ENCODE assay signal across 8 mouse cellular contexts in the genomic region with DNA sequence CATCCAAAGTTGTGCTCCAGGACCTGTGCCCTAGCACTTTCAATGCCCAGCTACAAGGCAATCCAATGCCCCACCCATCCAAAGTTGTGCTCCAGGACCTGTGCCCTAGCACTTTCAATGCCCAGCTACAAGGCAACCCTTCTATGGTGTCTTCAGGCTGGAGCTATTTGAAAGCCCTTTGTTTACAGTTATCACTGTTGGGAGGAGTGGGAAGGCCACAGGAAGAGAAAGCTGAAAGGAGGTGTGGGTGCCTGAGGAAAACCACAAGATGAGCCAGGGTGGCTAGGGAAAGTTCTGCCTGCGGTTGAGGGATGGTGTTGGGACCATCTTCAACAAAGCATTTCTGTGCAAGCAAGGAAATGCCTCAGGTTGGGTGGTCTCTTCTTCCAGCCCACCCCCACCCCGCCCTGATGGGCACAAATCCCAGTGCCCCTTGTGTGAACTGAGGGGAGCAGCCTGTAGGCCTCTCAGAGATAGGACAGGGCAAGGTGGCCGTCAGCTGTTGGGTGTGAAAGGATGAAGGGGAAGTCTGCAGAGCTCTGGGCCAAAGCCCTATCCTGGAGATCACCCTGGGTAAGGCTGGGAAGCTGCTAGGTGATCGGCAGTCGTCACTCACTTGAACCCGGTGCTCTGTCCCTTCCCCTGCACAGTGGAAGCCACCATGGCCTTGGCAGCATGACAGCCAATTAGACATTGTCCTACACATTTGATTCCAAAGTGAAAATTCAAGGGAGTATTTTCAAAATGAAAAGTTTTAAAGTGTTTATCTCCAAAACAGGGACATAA. TPM values are rescaled to one million over a fixed set of nuclear protein-coding genes. Genes with fewer than 3 reads are reported as not detected.
DNase-seq lines count a peak whose midpoint lies in the region; ATAC-seq and TF ChIP-seq lines count a peak whose summit lies in the region.

No protein-coding gene starts in this region.

- H3K9ac ChIP-seq in heart, embryonic 14.5 days (ENCODE audit: low read length), result no peak overlapping the region
- H3K9ac ChIP-seq in hindbrain, embryonic 14.5 days, result peak overlapping the region; percentile 59
- H3K9ac ChIP-seq in midbrain, postnatal 0 days (replicated peaks; ENCODE audit: low read length, poor library complexity, severe bottlenecking), result no peak overlapping the region

- H3K4me1 ChIP-seq in heart, embryonic 14.5 days (ENCODE audit: control insufficient read depth in 2 of 2, insufficient read depth in 2 of 2, low read length in 2 of 2), result peaks cover 11 to 18% of the 10 kb centered on the region in 2 experiments
- H3K4me1 ChIP-seq in hindbrain, embryonic 14.5 days (replicated peaks; ENCODE audit: control insufficient read depth, insufficient read depth, low read length), result peaks cover 19% of the 10 kb centered on the region
- H3K4me1 ChIP-seq in midbrain, postnatal 0 days (ENCODE audit: insufficient read depth, low read length), result peaks cover 16% of the 10 kb centered on the region

- H3K4me3 ChIP-seq in heart, embryonic 14.5 days (ENCODE audit: control insufficient read depth in 1 of 2, insufficient read depth in 1 of 2, low read depth in 1 of 2, low read length in 2 of 2), result peak overlapping the region in 1 of 2 experiments; percentile 72; a peak in 1 of 4 replicates
- peak overlapping the region; percentile 54 for H3K4me3 ChIP-seq in hindbrain, embryonic 14.5 days (replicated peaks; ENCODE audit: low read length)
- peak overlapping the region; percentile 84 for H3K4me3 ChIP-seq in midbrain, postnatal 0 days (ENCODE audit: low read depth, low read length)

- 71% methylated on average over 6 of the region's 6 CpGs for WGBS in heart, embryonic 14.5 days
- WGBS in hindbrain, embryonic 14.5 days, result 81% methylated on average over 6 of the region's 6 CpGs
- WGBS in midbrain, postnatal 0 days, result 89% methylated on average over 6 of the region's 6 CpGs

- no peak for DNase-seq in heart, postnatal 4 days
- DNase-seq in cerebellum, adult 9-11 months, result peak; percentile 71
- no peak for DNase-seq in hindbrain, embryonic 14.5 days (ENCODE audit: low spot score)
- DNase-seq in midbrain, postnatal 0 days (ENCODE audit: low spot score), result no peak
- no peak for DNase-seq in spleen, postnatal 10 days (ENCODE audit: low spot score in 2 of 2)
- no peak for DNase-seq in left cerebral cortex, postnatal 36 days (ENCODE audit: low spot score in 2 of 2)

- H3K9me3 ChIP-seq in heart, embryonic 14.5 days (ENCODE audit: control insufficient read depth, low read length), result no peaks in the 10 kb centered on the region
- H3K9me3 ChIP-seq in hindbrain, embryonic 14.5 days (ENCODE audit: control insufficient read depth, low read length), result no peaks in the 10 kb centered on the region
- H3K9me3 ChIP-seq in midbrain, postnatal 0 days (ENCODE audit: low read length), result no peaks in the 10 kb centered on the region

- H3K27ac ChIP-seq in heart, embryonic 14.5 days (replicated peaks in 1 of 2; ENCODE audit: control insufficient read depth in 1 of 2, insufficient read depth in 1 of 2, low read depth in 2 of 2, low read length in 2 of 2), result no peak overlapping the region
- H3K27ac ChIP-seq in hindbrain, embryonic 14.5 days, result no peak overlapping the region
- no peak overlapping the region for H3K27ac ChIP-seq in midbrain, postnatal 0 days (ENCODE audit: low read depth, low read length)

- ATAC-seq in heart, embryonic 14.5 days (ENCODE audit: insufficient number of reproducible peaks, insufficient read depth, low FRiP score, low read depth), result no peak
- ATAC-seq in hindbrain, embryonic 14.5 days (ENCODE audit: low FRiP score), result no peak
- ATAC-seq in midbrain, postnatal 0 days (ENCODE audit: low FRiP score), result no peak
- ATAC-seq in activated CD4-positive, CD25-positive, alpha-beta regulatory T cell, adult 4 months, result no peak

- intact Hi-C loops in left cerebral cortex, postnatal 36 days (cut with DNase I), result no loop called here

- peak overlapping the region; percentile 89 for H3K4me2 ChIP-seq in heart, embryonic 14.5 days (ENCODE audit: low read length)
- H3K4me2 ChIP-seq in hindbrain, embryonic 14.5 days (replicated peaks), result peak overlapping the region; percentile 62
- peak overlapping the region; percentile 67 for H3K4me2 ChIP-seq in midbrain, postnatal 0 days (ENCODE audit: low read depth, low read length, poor library complexity, severe bottlenecking)

- no peaks in the 10 kb centered on the region for H3K27me3 ChIP-seq in heart, embryonic 14.5 days (ENCODE audit: control insufficient read depth, insufficient read depth, low read length)
- no peaks in the 10 kb centered on the region for H3K27me3 ChIP-seq in hindbrain, embryonic 14.5 days (ENCODE audit: control insufficient read depth, insufficient read depth, low read length)
- H3K27me3 ChIP-seq in midbrain, postnatal 0 days (ENCODE audit: insufficient read depth, low read length), result no peaks in the 10 kb centered on the region

- H3K36me3 ChIP-seq in heart, embryonic 14.5 days (ENCODE audit: control insufficient read depth, insufficient read depth, low read length), result no peaks in the 10 kb centered on the region
- no peaks in the 10 kb centered on the region for H3K36me3 ChIP-seq in hindbrain, embryonic 14.5 days (replicated peaks; ENCODE audit: control insufficient read depth, insufficient read depth)
- no peaks in the 10 kb centered on the region for H3K36me3 ChIP-seq in midbrain, postnatal 0 days (ENCODE audit: insufficient read depth, low read length)

- no peak for TF ChIP-seq CTCF in midbrain, postnatal 0 days (IDR thresholded peaks at IDR 0.05)

RNA-seq across cellular contexts. Expression of a gene that starts 1.2 kb away (rescaled TPM):
- 4.8 and 5.2 TPM in 2 replicates for polyA plus RNA-seq in heart, embryonic 14.5 days (2014; fragmentation: Nextera tagmentation; extraction: Ambion mirVana)
- total RNA-seq in heart, postnatal 4 days (2021), result 1 to 10 TPM in 1 of 2 experiments, under 1 TPM in 1; 0.92 to 1.1 TPM
- polyA plus RNA-seq in hindbrain, embryonic 14.5 days (2014; fragmentation: Nextera tagmentation; extraction: Ambion mirVana), result 7.1 and 9.3 TPM in 2 replicates
- 4.0 and 6.1 TPM in 2 replicates for total RNA-seq in midbrain, postnatal 0 days (2014; rRNA removed)
- polyA plus RNA-seq in midbrain, postnatal 0 days (2015; fragmentation: Nextera tagmentation; extraction: Ambion mirVana), result 3.1 TPM in 2 replicates
- polyA plus RNA-seq in activated CD4-positive, CD25-positive, alpha-beta regulatory T cell, adult 4 months (2017; shearing (Covaris generic)), result under 1 TPM; 0.25 to 0.66 TPM
- 10 to 100 TPM; 12.9 to 13.5 TPM for total RNA-seq in left cerebral cortex, postnatal 36 days (2021)

RNA-seq across cellular contexts. Expression of a gene that starts 1.5 kb away (rescaled TPM):
- 1.6 TPM in 2 replicates for polyA plus RNA-seq in heart, embryonic 14.5 days (2014; fragmentation: Nextera tagmentation; extraction: Ambion mirVana)
- 1 to 10 TPM in 1 of 2 experiments, under 1 TPM in 1; 0.60 to 1.5 TPM for total RNA-seq in heart, postnatal 4 days (2021)
- 3.8 and 4.1 TPM in 2 replicates for polyA plus RNA-seq in hindbrain, embryonic 14.5 days (2014; fragmentation: Nextera tagmentation; extraction: Ambion mirVana)
- total RNA-seq in midbrain, postnatal 0 days (2014; rRNA removed), result 13.4 and 14.3 TPM in 2 replicates
- polyA plus RNA-seq in midbrain, postnatal 0 days (2015; fragmentation: Nextera tagmentation; extraction: Ambion mirVana), result 2.7 and 2.9 TPM in 2 replicates
- 1 to 10 TPM; 1.0 to 1.5 TPM for polyA plus RNA-seq in activated CD4-positive, CD25-positive, alpha-beta regulatory T cell, adult 4 months (2017; shearing (Covaris generic))
- total RNA-seq in left cerebral cortex, postnatal 36 days (2021), result 10 to 100 TPM; 16.7 to 19.3 TPM

RNA-seq across cellular contexts. Expression of a gene that starts 38.1 kb away (rescaled TPM):
- polyA plus RNA-seq in heart, embryonic 14.5 days (2014; fragmentation: Nextera tagmentation; extraction: Ambion mirVana), result 25.8 and 26.9 TPM in 2 replicates
- 10 to 100 TPM; 12.5 to 13.4 TPM for total RNA-seq in heart, postnatal 4 days (2021)
- polyA plus RNA-seq in hindbrain, embryonic 14.5 days (2014; fragmentation: Nextera tagmentation; extraction: Ambion mirVana), result 10.4 and 11.1 TPM in 2 replicates
- total RNA-seq in midbrain, postnatal 0 days (2014; rRNA removed), result 6.4 and 7.3 TPM in 2 replicates
- 9.0 and 9.1 TPM in 2 replicates for polyA plus RNA-seq in midbrain, postnatal 0 days (2015; fragmentation: Nextera tagmentation; extraction: Ambion mirVana)
- polyA plus RNA-seq in activated CD4-positive, CD25-positive, alpha-beta regulatory T cell, adult 4 months (2017; shearing (Covaris generic)), result 10 to 100 TPM; 16.4 to 22.7 TPM
- 10 to 100 TPM in 1 of 2 experiments, 1 to 10 TPM in 1; 7.9 to 11.8 TPM for total RNA-seq in left cerebral cortex, postnatal 36 days (2021)
